Comparison of ENCODE assay signal across 21 mouse cellular contexts in the genomic region with DNA sequence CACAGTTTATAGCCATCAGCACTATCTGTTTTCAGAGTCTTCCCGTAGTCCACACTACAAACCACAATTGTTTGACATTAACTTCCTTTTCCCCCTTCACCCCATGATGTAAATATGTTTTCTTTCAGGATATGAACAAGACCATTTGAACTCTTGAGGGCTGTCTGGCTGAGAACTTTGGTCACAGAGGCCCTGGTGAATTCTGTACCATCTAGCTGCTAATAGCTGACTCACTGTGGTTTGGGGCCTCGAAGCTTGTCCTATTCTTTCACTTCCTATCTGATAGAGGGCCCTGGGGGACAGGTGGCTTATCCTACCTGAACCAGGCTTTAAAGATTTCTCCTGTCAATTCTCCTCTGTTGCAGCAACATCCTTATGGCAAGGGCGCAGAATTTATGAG.
A peak's percentile ranks its signal among the peaks of the same experiment; 100 is the strongest.
DNase-seq lines count a peak whose midpoint lies in the region; ATAC-seq lines count a peak whose summit lies in the region.
"Had no signal": no experiment of that assay in that cellular context is flagged by ENCODE, and none has a peak within 500 bp of the region (broad histone marks: within the 10 kb centered on the region; RNA-seq: fewer than 3 reads in every experiment).

No protein-coding gene starts in this region.

- no peaks in the 10 kb centered on the region for H3K9me3 ChIP-seq in forebrain, embryonic 13.5 days (replicated peaks)
- H3K9me3 ChIP-seq: embryonic facial prominence, embryonic 10.5 days; heart, embryonic 13.5 days; limb, embryonic 15.5 days had no signal

- H3K4me2 ChIP-seq in forebrain, embryonic 13.5 days = no peak overlapping the region
- H3K4me2 ChIP-seq: heart, embryonic 13.5 days; limb, embryonic 15.5 days had no signal

- DNase-seq in 416B (ENCODE audit: low read depth) (peak; percentile 95), NIH3T3 (ENCODE audit: low read depth) (peak; percentile 38)
- DNase-seq in B cell, adult 2 months = peak; percentile 19 to 26
- DNase-seq in right cerebral cortex, postnatal 25 days = no peak
- DNase-seq in thymus, adult 18-20 months = no peak
- DNase-seq: adrenal gland, adult 2 months; cerebellum, adult 11 months; cerebellum, postnatal 25 days; heart, postnatal 36 days; kidney, adult 18-20 months; kidney, postnatal 36 days; layer of hippocampus, adult 9-11 months; lung, postnatal 36 days; midbrain, embryonic 14.5 days had no signal

- no peak overlapping the region for H3K27ac ChIP-seq in forebrain, embryonic 13.5 days
- H3K27ac ChIP-seq: embryonic facial prominence, embryonic 10.5 days; heart, embryonic 13.5 days; limb, embryonic 15.5 days had no signal

- no peak overlapping the region for H3K9ac ChIP-seq in forebrain, embryonic 13.5 days
- H3K9ac ChIP-seq: heart, embryonic 13.5 days; limb, embryonic 15.5 days had no signal

- no peaks in the 10 kb centered on the region for H3K27me3 ChIP-seq in forebrain, embryonic 13.5 days
- H3K27me3 ChIP-seq: heart, embryonic 13.5 days; limb, embryonic 15.5 days had no signal

- H3K4me1 ChIP-seq in forebrain, embryonic 13.5 days = peaks cover 4% of the 10 kb centered on the region; the same call in 1 of the 2 replicates
- H3K4me1 ChIP-seq: embryonic facial prominence, embryonic 10.5 days; heart, embryonic 13.5 days; limb, embryonic 15.5 days had no signal

- no peak overlapping the region for H3K4me3 ChIP-seq in forebrain, embryonic 13.5 days
- H3K4me3 ChIP-seq: embryonic facial prominence, embryonic 10.5 days; heart, embryonic 13.5 days; limb, embryonic 15.5 days had no signal

- WGBS in forebrain, embryonic 13.5 days = 87% methylated on average over 3 of the region's 3 CpGs

- H3K36me3 ChIP-seq in forebrain, embryonic 13.5 days (ENCODE audit: poor library complexity, severe bottlenecking) = no peaks in the 10 kb centered on the region
- H3K36me3 ChIP-seq: embryonic facial prominence, embryonic 10.5 days; heart, embryonic 13.5 days; limb, embryonic 15.5 days had no signal

- peak; percentile 76 for ATAC-seq in megakaryocyte, adult 5-6 weeks (ENCODE audit: poor library complexity, severe bottlenecking)
- no peak for ATAC-seq in forebrain, embryonic 13.5 days
- ATAC-seq: forebrain, embryonic 16.5 days; hindbrain, embryonic 16.5 days had no signal

Comparison
In these comparisons a context has a peak if more than half of its experiments do, and no peak if none do; other contexts are left out.
1. DNase-seq: peak in 416B (single experiment), B cell, adult 2 months (2 of 2) and NIH3T3 (single experiment); none in right cerebral cortex, postnatal 25 days (single experiment) and thymus, adult 18-20 months (0 of 2).